Mouse (Mus musculus) cortical plate, adult 2 months (tissue): ENCODE measurements around the gene Sirt4. TPM values are rescaled to one million over a fixed set of nuclear protein-coding genes. Genes with fewer than 3 reads are reported as not detected.

ENCODE experiments used
- H3K27ac ChIP-seq: fragments of 200-500 bp; 2 replicates; pipeline ENCODE4 v1.5.1; 2012; ENCODE audit warnings: low read length, control low read depth, inconsistent platforms; ENCODE audit not compliant: insufficient read depth
- H3K4me1 ChIP-seq: fragments of 200-500 bp; 2 replicates; pipeline ENCODE4 v1.6.1; 2011; ENCODE audit warnings: low read length; ENCODE audit not compliant: control insufficient read depth, insufficient read depth
- H3K4me3 ChIP-seq: fragments of 200-500 bp; 2 replicates; pipeline ENCODE4 v1.5.1; 2011; ENCODE audit warnings: mild to moderate bottlenecking, low read length, control low read depth; ENCODE audit not compliant: insufficient read depth
- CTCF ChIP-seq: fragments of 200-500 bp; IDR thresholded peaks from 2 replicates; pipeline ENCODE4 v1.5.1; 2011; ENCODE audit warnings: mild to moderate bottlenecking, control low read depth, low read length; ENCODE audit not compliant: insufficient read depth; ENCODE audit errors: extremely low read depth
- POLR2A ChIP-seq: fragments of 200-500 bp; IDR thresholded peaks from 2 replicates; pipeline ENCODE4 v1.6.1; 2011; ENCODE audit warnings: mild to moderate bottlenecking, low read length, control low read depth; ENCODE audit not compliant: insufficient read depth; ENCODE audit errors: extremely low read depth
- polyA plus RNA-seq: library from polyadenylated mRNA; depleted of rRNA; stranded (reverse); fragments of >200 nt; gene quantifications from 2 replicates; pipeline ENCODE4 v1.2.3, GENCODE M21; 2012

The Sirt4 gene
- polyA plus RNA-seq, 1 experiment, result 89.5 TPM

GRCm38 (mm10) chr5:115486726-115487125 lies 2.2 kb upstream of the Sirt4 start:
- H3K4me1 ChIP-seq, result peaks cover 2% of the 10 kb centered on the region; the same call in 1 of the 2 replicates
- TF ChIP-seq POLR2A (no peak), CTCF (no peak)
- H3K4me3 ChIP-seq, result no peak overlapping the region
- H3K27ac ChIP-seq, result no peak overlapping the region

- Histone ChIP-seq H3K4me1 (peaks cover 2% of the 10 kb centered on the region; the same call in 1 of the 2 replicates), H3K27ac (no peak overlapping the region), H3K4me3 (no peak overlapping the region)
- TF ChIP-seq POLR2A, result no peak
- no peak for TF ChIP-seq CTCF
Observed at GRCm38 (mm10) chr5:115485489-115486205, 1.1 kb upstream of the Sirt4 start.

- TF ChIP-seq CTCF (no peak), POLR2A (no peak)
- no peak overlapping the region for H3K27ac ChIP-seq
- H3K4me3 ChIP-seq, result peak overlapping the region; percentile 53; the same call in 1 of the 2 replicates
- peaks cover 2% of the 10 kb centered on the region; the same call in 1 of the 2 replicates for H3K4me1 ChIP-seq
Observed at GRCm38 (mm10) chr5:115484996-115485395, 471 bp upstream of the Sirt4 start.

- H3K27ac ChIP-seq, result no peak overlapping the region
- TF ChIP-seq POLR2A (no peak), CTCF (no peak)
- H3K4me1 ChIP-seq, result no peaks in the 10 kb centered on the region
- H3K4me3 ChIP-seq, result no peak overlapping the region; the same call in 1 of the 2 replicates
Observed at GRCm38 (mm10) chr5:115483385-115483784, 1.1 kb downstream of the Sirt4 start.

GRCm38 (mm10) chr5:115482390-115483265 lies 1.9 kb downstream of the Sirt4 start:
- no peak for TF ChIP-seq CTCF
- no peak for TF ChIP-seq POLR2A
- no peaks in the 10 kb centered on the region for H3K4me1 ChIP-seq
- H3K4me3 ChIP-seq, result no peak overlapping the region
- no peak overlapping the region for H3K27ac ChIP-seq

- no peak overlapping the region for H3K27ac ChIP-seq
- H3K4me1 ChIP-seq, result no peaks in the 10 kb centered on the region
- no peak for TF ChIP-seq POLR2A
- H3K4me3 ChIP-seq, result no peak overlapping the region
Observed at GRCm38 (mm10) chr5:115480101-115480500, 4.4 kb downstream of the Sirt4 start.

GRCm38 (mm10) chr5:115479561-115479960 lies 5.0 kb downstream of the Sirt4 start:
- TF ChIP-seq CTCF (no peak), POLR2A (no peak)
- H3K4me3 ChIP-seq, result no peak overlapping the region
- H3K27ac ChIP-seq, result no peak overlapping the region
- no peaks in the 10 kb centered on the region for H3K4me1 ChIP-seq

GRCm38 (mm10) chr5:115476107-115476727 lies 8.3 kb downstream of the Sirt4 start:
- no peak for TF ChIP-seq CTCF
- TF ChIP-seq POLR2A, result no peak
- Histone ChIP-seq H3K27ac (no peak overlapping the region), H3K4me3 (peak overlapping the region; percentile 18), H3K4me1 (no peaks in the 10 kb centered on the region)

- peak overlapping the region; percentile 18 for H3K4me3 ChIP-seq
- H3K4me1 ChIP-seq, result no peaks in the 10 kb centered on the region
- TF ChIP-seq CTCF (no peak), POLR2A (peak; percentile 79)
- no peak overlapping the region for H3K27ac ChIP-seq
Observed at GRCm38 (mm10) chr5:115475337-115476106, 9.0 kb downstream of the Sirt4 start.
